Mouse (Mus musculus) testis, adult 2 months (tissue): ENCODE data around the gene Sel1l3. TPM values are rescaled to one million over a fixed set of nuclear protein-coding genes. Genes with fewer than 3 reads are reported as not detected.

Source experiments
- H3K27ac ChIP-seq: fragments of 200-500 bp; 2 replicates; pipeline ENCODE4 v1.5.1; 2012; ENCODE audit warnings: low read depth, low read length; ENCODE audit not compliant: control insufficient read depth, insufficient read depth
- H3K27me3 ChIP-seq: fragments of 200-500 bp; 2 replicates; pipeline ENCODE4 v1.6.1; 2012; ENCODE audit warnings: mild to moderate bottlenecking, low read length, moderate library complexity; ENCODE audit not compliant: control insufficient read depth, insufficient read depth
- H3K36me3 ChIP-seq: fragments of 200-500 bp; 2 replicates; pipeline ENCODE4 v1.6.1; 2012; ENCODE audit warnings: mild to moderate bottlenecking, low read length; ENCODE audit not compliant: control insufficient read depth, insufficient read depth
- H3K4me1 ChIP-seq: fragments of 200-500 bp; 2 replicates; pipeline ENCODE4 v1.6.1; 2012; ENCODE audit warnings: low read length; ENCODE audit not compliant: control insufficient read depth, insufficient read depth
- H3K4me3 ChIP-seq: fragments of 200-500 bp; 2 replicates; pipeline ENCODE4 v1.5.1; 2012; ENCODE audit warnings: low read depth, mild to moderate bottlenecking, low read length, moderate library complexity, mixed read lengths; ENCODE audit not compliant: control insufficient read depth
- CTCF ChIP-seq: fragments of 200-500 bp; IDR thresholded peaks from 2 replicates; pipeline ENCODE4 v1.5.1; 2012; ENCODE audit warnings: low read depth, mild to moderate bottlenecking, inconsistent platforms, low read length, moderate library complexity; ENCODE audit not compliant: control insufficient read depth, insufficient read depth, insufficient replicate concordance
- POLR2A ChIP-seq: fragments of 200-500 bp; IDR thresholded peaks from 2 replicates; pipeline ENCODE4 v1.6.1; 2012; ENCODE audit warnings: low read depth, mild to moderate bottlenecking, inconsistent platforms, low read length, moderate library complexity; ENCODE audit not compliant: control insufficient read depth
- polyA plus RNA-seq: library from polyadenylated mRNA; depleted of rRNA; stranded (reverse); fragments of >200 nt; gene quantifications from 2 replicates; pipeline ENCODE4 v1.2.3, GENCODE M21; 2012; rRNA removed

Gene Sel1l3
- 0.64 and 0.71 TPM in 2 replicates for polyA plus RNA-seq

DNA sequence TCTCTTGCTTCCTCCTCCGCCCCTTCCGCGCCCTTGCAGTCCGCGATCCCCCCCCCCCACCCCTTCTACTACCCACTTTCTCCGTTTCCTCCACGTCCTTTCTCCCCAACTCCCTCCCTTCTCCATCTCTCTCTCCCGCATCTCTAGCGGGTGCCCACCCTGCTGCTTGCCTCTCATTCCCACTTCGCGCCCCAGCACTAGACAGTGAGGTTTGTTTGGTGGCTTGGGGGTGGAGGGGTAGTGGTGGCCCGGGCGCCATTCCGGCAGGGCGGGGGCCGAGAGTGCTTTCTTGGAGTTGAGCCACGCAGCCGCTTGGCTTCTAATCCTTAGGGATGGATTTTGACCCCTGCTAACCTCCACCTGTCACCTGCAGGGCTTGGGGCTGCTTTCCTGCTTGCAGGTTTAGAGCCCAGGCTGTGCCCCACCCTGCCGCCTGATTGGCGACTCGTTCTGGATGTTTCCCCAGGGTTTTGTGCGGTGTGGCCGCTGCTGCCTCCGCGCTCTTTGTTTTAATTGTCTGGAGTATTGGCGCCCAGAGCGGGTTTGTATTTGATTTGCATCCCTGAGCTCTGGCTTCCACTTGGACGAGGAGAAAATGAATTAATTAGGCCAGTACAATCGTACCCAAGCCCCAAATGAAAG is at the start of gene Sel1l3:
Gene Sel1l3 (minus strand): TSS at position 217 of the 642 bp plus-strand sequence.
- TF ChIP-seq POLR2A, result no peak
- TF ChIP-seq CTCF, result no peak
- Histone ChIP-seq H3K4me1 (peaks cover 5% of the 10 kb centered on the region; the same call in 1 of the 2 replicates), H3K36me3 (no peaks in the 10 kb centered on the region), H3K27me3 (no peaks in the 10 kb centered on the region), H3K4me3 (peak within 1 kb of the TSS; percentile 42), H3K27ac (no peak within 1 kb of the TSS)

- H3K4me1 ChIP-seq, result peaks cover 17% of the 10 kb centered on the region
- H3K36me3 ChIP-seq, result no peaks in the 10 kb centered on the region
- H3K4me3 ChIP-seq, result no peak overlapping the region
- no peaks in the 10 kb centered on the region for H3K27me3 ChIP-seq
- no peak overlapping the region for H3K27ac ChIP-seq
- TF ChIP-seq POLR2A, result no peak
- no peak for TF ChIP-seq CTCF
Measured at GRCm38 (mm10) chr5:53261999-53262398, 48.3 kb upstream of the Sel1l3 start.

GRCm38 (mm10) chr5:53259894-53260293 is 46.2 kb upstream of the Sel1l3 start:
- no peak for TF ChIP-seq CTCF
- TF ChIP-seq POLR2A, result no peak
- H3K27ac ChIP-seq, result no peak overlapping the region
- H3K4me3 ChIP-seq, result no peak overlapping the region
- no peaks in the 10 kb centered on the region for H3K36me3 ChIP-seq
- no peaks in the 10 kb centered on the region for H3K27me3 ChIP-seq
- peaks cover 13% of the 10 kb centered on the region for H3K4me1 ChIP-seq

DNA sequence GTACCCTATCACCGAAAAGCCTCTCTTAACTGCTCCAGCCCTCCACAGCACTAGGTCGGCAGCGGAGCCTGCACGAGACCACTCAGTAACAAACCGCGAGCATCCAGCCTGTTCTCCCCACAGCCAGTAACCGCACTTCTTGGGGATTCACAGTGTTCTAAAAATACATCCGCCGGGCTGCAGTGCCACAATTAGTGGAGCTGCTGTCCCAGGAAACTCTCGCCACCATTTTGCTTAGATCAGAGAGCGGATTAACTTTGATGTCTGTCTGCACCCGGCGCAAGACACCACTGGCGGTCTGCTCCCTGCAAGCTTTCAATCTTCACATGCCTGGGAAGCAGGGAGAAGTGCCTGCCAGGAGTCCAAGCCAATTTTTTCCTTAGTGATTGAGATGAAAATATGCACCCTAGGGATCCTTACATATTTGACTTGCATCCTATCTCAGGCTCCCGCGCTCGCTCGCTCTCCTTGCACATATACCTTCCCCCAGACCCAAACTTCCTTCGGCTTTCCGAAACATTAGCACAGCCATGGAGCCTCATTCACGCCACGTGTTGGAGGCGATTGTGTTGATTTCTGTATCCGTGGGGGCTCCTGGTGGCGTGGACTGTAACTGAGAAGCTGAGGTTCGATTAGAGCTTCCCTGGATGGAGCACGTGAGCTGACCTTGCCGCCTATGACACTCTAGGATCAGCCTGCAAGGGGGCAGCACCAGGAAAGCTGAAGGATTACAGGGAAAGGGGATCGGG is 44.5 kb upstream of the Sel1l3 start:
- peaks cover 13% of the 10 kb centered on the region for H3K4me1 ChIP-seq
- no peak overlapping the region for H3K27ac ChIP-seq
- no peaks in the 10 kb centered on the region for H3K36me3 ChIP-seq
- no peaks in the 10 kb centered on the region for H3K27me3 ChIP-seq
- H3K4me3 ChIP-seq, result peak overlapping the region; percentile 65
- no peak for TF ChIP-seq CTCF
- TF ChIP-seq POLR2A, result no peak

DNA sequence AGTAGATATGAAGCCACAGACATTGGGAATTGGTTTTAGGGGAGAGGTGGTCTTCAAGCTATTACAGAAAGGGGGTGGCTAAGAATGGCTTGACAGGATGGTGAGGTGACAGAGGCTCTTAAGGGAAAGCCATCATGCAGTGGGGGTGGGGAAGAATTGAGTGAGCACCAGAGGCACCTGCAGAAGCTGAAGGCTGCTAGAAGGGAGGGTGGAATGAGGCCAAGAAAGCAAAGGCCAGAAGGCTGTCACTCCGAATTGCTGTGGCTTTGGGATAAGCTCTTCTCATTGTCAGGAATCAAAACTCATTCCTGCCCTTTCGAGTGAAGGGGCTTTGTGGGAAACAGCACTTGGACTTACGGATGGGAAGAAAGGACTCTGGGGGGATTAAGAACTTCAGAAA is 41.1 kb upstream of the Sel1l3 start:
- TF ChIP-seq POLR2A (no peak), CTCF (no peak)
- H3K36me3 ChIP-seq, result no peaks in the 10 kb centered on the region
- no peak overlapping the region for H3K4me3 ChIP-seq
- no peaks in the 10 kb centered on the region for H3K27me3 ChIP-seq
- H3K4me1 ChIP-seq, result peaks cover 13% of the 10 kb centered on the region
- no peak overlapping the region for H3K27ac ChIP-seq

- H3K4me1 ChIP-seq, result peaks cover 13% of the 10 kb centered on the region
- no peak overlapping the region for H3K4me3 ChIP-seq
- H3K36me3 ChIP-seq, result no peaks in the 10 kb centered on the region
- no peak for TF ChIP-seq CTCF
- TF ChIP-seq POLR2A, result no peak
- no peak overlapping the region for H3K27ac ChIP-seq
- H3K27me3 ChIP-seq, result no peaks in the 10 kb centered on the region
Measured at GRCm38 (mm10) chr5:53254154-53254553, 40.4 kb upstream of the Sel1l3 start.

DNA sequence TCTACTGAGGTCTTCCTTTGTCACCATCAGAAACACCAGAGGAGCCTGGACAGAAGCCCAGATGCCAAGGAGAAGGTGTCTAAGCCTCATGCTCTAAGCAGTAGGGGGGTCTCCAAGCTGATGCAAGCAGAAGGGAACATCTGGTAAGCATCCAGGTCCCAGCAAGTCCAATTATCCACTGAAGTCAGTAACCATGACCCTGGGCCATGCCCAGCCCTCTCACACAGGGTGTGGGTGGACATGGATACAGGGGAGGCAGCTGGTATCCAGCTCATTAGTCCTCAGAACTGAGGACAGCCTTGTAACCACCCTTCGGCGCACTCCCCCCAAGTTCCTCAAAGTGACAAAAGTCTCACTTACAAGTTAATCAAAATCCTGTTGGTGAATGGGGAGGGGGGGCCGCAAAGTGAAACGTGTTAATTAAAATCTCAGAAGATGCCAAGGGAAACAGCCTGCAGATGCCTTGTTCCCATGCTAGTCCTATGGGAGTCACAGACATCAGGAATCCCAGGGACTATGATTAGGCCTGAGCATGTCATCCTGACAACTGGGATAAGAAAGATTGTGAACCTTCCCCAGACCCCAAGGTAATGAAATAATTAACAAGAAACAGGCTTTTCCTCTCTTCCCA is 35.8 kb upstream of the Sel1l3 start:
- H3K27ac ChIP-seq, result no peak overlapping the region
- no peaks in the 10 kb centered on the region for H3K36me3 ChIP-seq
- H3K4me3 ChIP-seq, result no peak overlapping the region
- TF ChIP-seq CTCF, result no peak
- TF ChIP-seq POLR2A, result no peak
- H3K4me1 ChIP-seq, result no peaks in the 10 kb centered on the region
- H3K27me3 ChIP-seq, result no peaks in the 10 kb centered on the region
